Mouse (Mus musculus) neural tube, embryonic 14.5 days (tissue): ENCODE measurements at regions not wholly inside any gene's neighbourhood (a gene's known extent, or its start where the extent isn't known, plus 50 kb on each side); places are given as distances from the start of the nearest gene placed in this dataset.

Experiments used
- ATAC-seq: fragments of 200-750 bp; cut with Nextera tagmentation; 2 replicates; pipeline ENCODE4 v1.8.0; 2017; ENCODE audit warnings: low read depth, mild to moderate bottlenecking, moderate TSS enrichment, moderate library complexity
- H3K27ac ChIP-seq: fragments of 300-500 bp; sonication (generic); 2 replicates; pipeline ENCODE4 v1.5.1; 2014; ENCODE audit warnings: low read depth, mild to moderate bottlenecking, control low read depth, low read length, moderate library complexity, mixed read lengths
- H3K27me3 ChIP-seq: fragments of 300-500 bp; sonication (generic); 2 replicates; pipeline ENCODE4 v1.6.1; 2014; ENCODE audit warnings: low read length; ENCODE audit not compliant: control insufficient read depth, insufficient read depth
- H3K36me3 ChIP-seq: fragments of 300-500 bp; sonication (generic); 2 replicates; pipeline ENCODE4 v1.6.1; 2014; ENCODE audit warnings: low read length, mixed read lengths; ENCODE audit not compliant: control insufficient read depth, insufficient read depth
- H3K4me1 ChIP-seq: fragments of 300-500 bp; sonication (generic); 2 replicates; pipeline ENCODE4 v1.6.1; 2014; ENCODE audit warnings: low read length; ENCODE audit not compliant: control insufficient read depth, insufficient read depth
- H3K4me2 ChIP-seq: fragments of 300-500 bp; sonication (generic); 2 replicates; pipeline ENCODE4 v1.6.1; 2014; ENCODE audit warnings: mild to moderate bottlenecking, low read depth, low read length, control low read depth
- H3K4me3 ChIP-seq: fragments of 300-500 bp; sonication (generic); 2 replicates; pipeline ENCODE4 v1.5.1; 2014; ENCODE audit warnings: low read depth, low read length, control low read depth, mixed read lengths
- H3K9ac ChIP-seq: fragments of 300-500 bp; sonication (generic); replicated peaks from 2 replicates; pipeline ENCODE4 v1.6.1; 2014; ENCODE audit warnings: low read depth, mild to moderate bottlenecking, control low read depth, low read length, mixed read lengths
- H3K9me3 ChIP-seq: fragments of 300-500 bp; sonication (generic); 2 replicates; pipeline ENCODE4 v1.6.1; 2016; ENCODE audit warnings: low read length; ENCODE audit not compliant: control insufficient read depth
- WGBS: fragments of 180-500 bp; shearing (Covaris S2); extraction: QIAGEN DNeasy Blood & Tissue Kit; methylation state at CpG from one replicate; pipeline ENCODE4 v1.1.7; 2014; 5-methylcytosine and 5-hydroxymethylcytosine counted together

DNA sequence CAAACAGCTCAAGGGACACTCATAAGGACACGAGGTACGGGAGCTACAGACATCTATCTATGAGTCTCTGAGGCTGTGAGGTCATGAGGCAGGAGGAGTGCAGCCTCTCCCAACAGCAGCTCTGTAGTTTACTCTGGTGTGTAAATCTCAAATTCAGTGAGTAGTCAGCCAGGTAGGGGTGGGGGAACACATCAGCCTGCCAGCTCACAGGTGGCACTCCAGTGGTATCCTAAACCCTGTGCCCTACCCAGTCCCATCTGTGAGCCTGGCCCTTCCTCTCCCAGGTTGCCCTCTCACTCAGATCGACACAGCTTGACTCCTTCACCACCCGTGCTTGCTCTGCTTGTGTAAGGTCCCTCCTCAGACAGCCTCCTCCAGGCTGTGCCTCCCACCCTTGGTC, 202.2 kb downstream of the Sipa1l2 start:
- Histone ChIP-seq H3K4me1 (peaks cover 6% of the 10 kb centered on the region; the same call in 1 of the 2 replicates), H3K9me3 (no peaks in the 10 kb centered on the region), H3K4me3 (no peak overlapping the region), H3K27me3 (no peaks in the 10 kb centered on the region), H3K27ac (no peak overlapping the region), H3K9ac (no peak overlapping the region), H3K36me3 (no peaks in the 10 kb centered on the region), H3K4me2 (no peak overlapping the region)
- WGBS = 74% methylated on average over 4 of the region's 4 CpGs
- no peak for ATAC-seq

DNA sequence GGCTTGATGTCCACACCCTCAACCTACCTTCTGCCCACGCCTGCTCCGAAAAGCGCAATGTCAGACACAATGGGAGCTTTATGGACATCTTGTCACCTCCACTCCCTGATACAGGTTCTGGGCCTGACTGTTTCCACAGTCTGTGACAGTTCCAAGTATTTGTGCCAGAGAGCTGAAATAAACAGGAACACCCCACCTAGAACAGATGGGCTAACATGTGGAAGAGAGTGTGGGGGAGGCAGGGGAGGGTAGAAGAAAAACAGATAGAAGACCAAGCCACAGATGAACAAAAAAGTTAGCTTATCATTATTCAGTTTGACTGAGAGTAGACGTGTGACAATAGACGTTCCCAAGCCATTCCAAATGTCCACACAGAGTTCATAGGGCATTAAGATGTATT, 204.6 kb downstream of the Sipa1l2 start:
- no peaks in the 10 kb centered on the region for H3K9me3 ChIP-seq
- WGBS = 93% methylated on average over 5 of the region's 5 CpGs
- H3K9ac ChIP-seq = no peak overlapping the region
- no peaks in the 10 kb centered on the region for H3K36me3 ChIP-seq
- no peak overlapping the region for H3K27ac ChIP-seq
- no peak overlapping the region for H3K4me2 ChIP-seq
- H3K4me1 ChIP-seq = peaks cover 6% of the 10 kb centered on the region; the same call in 1 of the 2 replicates
- ATAC-seq = no peak
- H3K4me3 ChIP-seq = no peak overlapping the region
- H3K27me3 ChIP-seq = no peaks in the 10 kb centered on the region

DNA sequence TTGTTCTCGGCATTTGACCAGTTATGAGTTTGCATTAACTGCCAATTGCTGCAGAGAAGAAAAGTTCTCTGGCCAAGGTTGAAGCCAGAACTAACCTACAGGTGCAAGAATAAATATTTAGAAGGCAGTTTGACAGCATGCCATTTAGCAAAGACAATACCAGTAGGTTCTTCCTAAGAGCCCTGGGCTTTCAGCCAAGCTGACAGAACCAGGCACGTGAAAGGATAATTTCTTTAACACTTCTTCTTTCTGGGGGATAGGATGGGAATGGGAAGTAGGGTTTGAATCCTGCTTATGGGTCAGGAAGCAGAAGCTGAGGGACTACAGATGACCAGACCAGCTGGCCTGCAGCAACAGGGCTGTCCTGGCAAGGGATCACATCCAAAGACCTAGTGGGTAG, 210.2 kb downstream of the Sipa1l2 start:
- Histone ChIP-seq H3K27ac (no peak overlapping the region), H3K9ac (no peak overlapping the region), H3K36me3 (no peaks in the 10 kb centered on the region), H3K4me1 (peaks cover 5% of the 10 kb centered on the region; the same call in 1 of the 2 replicates), H3K4me2 (no peak overlapping the region), H3K27me3 (no peaks in the 10 kb centered on the region), H3K4me3 (no peak overlapping the region), H3K9me3 (no peaks in the 10 kb centered on the region)
- 70% methylated on average over 2 of the region's 2 CpGs for WGBS
- ATAC-seq = no peak

DNA sequence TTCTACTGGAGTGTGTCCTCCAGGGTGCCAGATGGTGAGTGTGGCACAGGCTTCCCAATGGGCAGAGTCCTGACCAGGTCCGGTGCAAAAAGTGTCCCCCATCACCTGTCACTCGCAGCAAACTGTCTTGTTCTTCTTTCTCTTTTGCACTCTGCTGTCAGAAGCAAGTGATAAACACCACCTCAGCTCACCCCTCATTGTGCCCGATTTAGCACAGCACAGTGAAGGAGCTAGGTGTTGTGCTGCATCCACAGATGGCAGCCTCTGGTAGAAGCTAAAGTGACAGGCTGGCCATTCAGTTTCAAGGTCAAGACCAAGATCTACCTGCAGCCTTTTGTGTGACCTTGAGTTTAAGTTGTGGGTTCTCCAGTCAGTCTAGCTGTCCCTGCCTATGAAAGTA, 211.8 kb downstream of the Sipa1l2 start:
- ATAC-seq = no peak
- H3K4me1 ChIP-seq = peaks cover 5% of the 10 kb centered on the region; the same call in 1 of the 2 replicates
- no peak overlapping the region for H3K4me3 ChIP-seq
- H3K4me2 ChIP-seq = no peak overlapping the region
- H3K27ac ChIP-seq = no peak overlapping the region
- H3K36me3 ChIP-seq = no peaks in the 10 kb centered on the region
- no peak overlapping the region for H3K9ac ChIP-seq
- no peaks in the 10 kb centered on the region for H3K9me3 ChIP-seq
- H3K27me3 ChIP-seq = no peaks in the 10 kb centered on the region
- 89% methylated on average over 3 of the region's 3 CpGs for WGBS

DNA sequence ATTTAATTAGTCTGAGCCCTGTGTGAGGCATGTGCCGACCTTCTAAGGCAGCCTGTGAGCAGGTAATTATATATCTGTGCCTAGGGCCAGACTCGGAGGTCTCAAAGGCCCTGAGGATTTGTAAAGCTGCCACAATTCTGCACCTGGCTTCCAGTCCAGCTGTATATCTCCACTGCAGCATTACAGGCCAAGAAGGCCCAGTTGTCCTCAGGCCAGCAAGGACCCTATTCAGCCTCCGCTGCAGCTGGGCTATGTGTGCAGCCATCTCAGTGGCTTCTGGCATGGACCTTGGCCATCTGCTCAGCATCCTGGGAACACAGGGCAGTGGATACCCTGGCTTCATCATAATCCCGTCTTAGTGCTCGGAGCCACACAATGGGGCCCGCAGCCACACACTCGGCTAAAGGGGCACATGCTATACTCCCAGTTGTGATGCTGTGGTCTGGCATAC, 214.5 kb downstream of the Sipa1l2 start:
- ATAC-seq = no peak
- H3K4me1 ChIP-seq = peaks cover 5% of the 10 kb centered on the region; the same call in 1 of the 2 replicates
- no peaks in the 10 kb centered on the region for H3K36me3 ChIP-seq
- H3K27me3 ChIP-seq = no peaks in the 10 kb centered on the region
- H3K27ac ChIP-seq = no peak overlapping the region
- 49% methylated on average over 7 of the region's 7 CpGs for WGBS
- no peak overlapping the region for H3K4me2 ChIP-seq
- H3K4me3 ChIP-seq = no peak overlapping the region
- H3K9ac ChIP-seq = 0 out of 2 replicates have a peak overlapping the region, but pooled peaks have one; percentile 16
- H3K9me3 ChIP-seq = no peaks in the 10 kb centered on the region

DNA sequence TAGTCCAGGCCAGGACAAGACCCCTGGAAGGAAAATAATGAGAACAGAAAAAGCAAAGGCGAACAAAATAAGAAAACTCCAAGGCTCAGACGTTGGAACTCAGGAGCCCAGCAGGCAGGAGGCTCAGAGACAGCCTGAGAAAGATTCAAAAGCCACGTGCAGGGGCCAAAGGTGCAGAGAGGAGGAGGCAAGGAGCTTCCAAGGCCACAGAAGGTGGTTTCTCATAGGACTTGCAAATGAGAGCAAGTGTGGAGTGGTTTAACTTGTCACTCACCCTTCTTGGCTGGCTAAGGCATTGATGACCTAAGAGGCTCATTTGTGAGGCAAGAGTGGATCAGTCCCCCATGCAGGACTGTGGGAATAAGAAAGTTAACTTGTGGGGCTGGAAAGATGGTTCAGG, 217.3 kb downstream of the Sipa1l2 start:
- peaks cover 9% of the 10 kb centered on the region; the same call in 1 of the 2 replicates for H3K4me1 ChIP-seq
- no peaks in the 10 kb centered on the region for H3K36me3 ChIP-seq
- no peak overlapping the region for H3K4me2 ChIP-seq
- H3K27ac ChIP-seq = no peak overlapping the region
- WGBS = 48% methylated on average over 3 of the region's 3 CpGs
- no peak for ATAC-seq
- H3K4me3 ChIP-seq = no peak overlapping the region
- H3K9ac ChIP-seq = no peak overlapping the region
- no peaks in the 10 kb centered on the region for H3K9me3 ChIP-seq
- no peaks in the 10 kb centered on the region for H3K27me3 ChIP-seq

DNA sequence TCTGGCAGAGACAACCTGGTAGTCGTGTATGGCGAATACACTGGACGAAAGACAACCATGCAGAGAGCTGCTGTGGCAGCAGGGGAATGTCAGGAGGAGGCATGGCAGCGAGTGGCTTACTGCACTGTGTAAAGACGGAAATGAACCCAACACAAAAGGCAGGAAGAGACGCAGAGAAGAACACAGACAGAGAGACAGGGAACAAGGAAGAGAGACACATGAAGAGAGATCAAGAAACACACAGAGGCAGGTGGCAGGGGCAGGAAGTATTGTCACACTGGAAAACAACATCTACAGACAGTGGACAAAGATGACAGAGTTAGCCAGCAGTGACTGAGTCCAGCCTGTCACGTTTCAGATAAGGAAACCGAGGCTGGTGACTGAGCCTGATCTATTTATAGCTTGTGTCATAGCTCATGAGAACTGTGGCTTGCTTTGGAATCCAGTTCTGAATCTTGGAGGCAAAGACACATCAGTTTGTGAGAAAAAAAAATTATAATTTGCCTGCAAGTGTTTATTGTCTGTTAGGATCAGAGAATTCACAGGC, 218.0 kb downstream of the Sipa1l2 start:
- Histone ChIP-seq H3K4me3 (no peak overlapping the region), H3K9ac (no peak overlapping the region), H3K4me2 (no peak overlapping the region), H3K9me3 (no peaks in the 10 kb centered on the region), H3K36me3 (no peaks in the 10 kb centered on the region), H3K27me3 (no peaks in the 10 kb centered on the region), H3K27ac (no peak overlapping the region), H3K4me1 (peaks cover 9% of the 10 kb centered on the region; the same call in 1 of the 2 replicates)
- 79% methylated on average over 8 of the region's 8 CpGs for WGBS
- ATAC-seq = no peak

DNA sequence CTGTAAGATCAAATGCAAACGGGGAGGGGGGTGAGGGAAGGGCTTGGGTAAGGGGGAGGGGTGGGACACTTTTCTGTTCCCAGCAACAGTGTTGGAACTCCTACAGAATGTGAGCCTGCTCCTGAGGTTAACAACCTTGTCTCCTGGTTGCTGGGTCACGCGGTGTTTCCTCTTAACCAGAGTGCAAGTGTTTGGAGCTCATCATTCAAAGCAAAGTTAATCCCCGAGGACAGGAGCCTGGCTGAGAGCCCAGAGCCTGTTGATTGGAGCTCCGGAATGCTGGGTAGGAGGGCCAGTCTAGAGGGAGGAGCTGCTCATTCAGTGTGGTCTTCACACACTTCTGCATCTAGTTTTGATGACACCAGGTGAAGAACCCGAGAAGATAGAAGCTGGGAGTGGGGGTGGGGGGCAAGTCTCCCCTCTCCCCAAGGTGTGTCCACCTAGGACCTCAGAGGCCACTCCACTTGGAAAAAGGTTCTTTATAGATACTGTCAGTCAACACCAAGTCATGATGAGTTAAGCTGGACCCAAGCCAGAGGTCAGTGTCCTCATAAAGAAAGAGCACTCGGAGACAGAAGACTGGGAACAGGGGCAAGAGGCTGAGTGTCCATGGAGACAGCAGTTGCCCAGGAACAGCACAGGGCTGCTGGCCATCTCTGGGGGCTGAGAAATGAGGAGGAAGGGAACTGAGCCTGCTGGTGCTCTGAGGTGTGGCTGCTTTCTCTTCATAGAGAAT, 220.2 kb downstream of the Sipa1l2 start:
- WGBS = 31% methylated on average over 7 of the region's 7 CpGs
- H3K27ac ChIP-seq = no peak overlapping the region
- ATAC-seq = peak; percentile 89
- H3K4me3 ChIP-seq = no peak overlapping the region
- H3K9me3 ChIP-seq = no peaks in the 10 kb centered on the region
- H3K4me1 ChIP-seq = peaks cover 6% of the 10 kb centered on the region
- H3K27me3 ChIP-seq = no peaks in the 10 kb centered on the region
- H3K9ac ChIP-seq = no peak overlapping the region
- H3K36me3 ChIP-seq = no peaks in the 10 kb centered on the region
- H3K4me2 ChIP-seq = no peak overlapping the region

DNA sequence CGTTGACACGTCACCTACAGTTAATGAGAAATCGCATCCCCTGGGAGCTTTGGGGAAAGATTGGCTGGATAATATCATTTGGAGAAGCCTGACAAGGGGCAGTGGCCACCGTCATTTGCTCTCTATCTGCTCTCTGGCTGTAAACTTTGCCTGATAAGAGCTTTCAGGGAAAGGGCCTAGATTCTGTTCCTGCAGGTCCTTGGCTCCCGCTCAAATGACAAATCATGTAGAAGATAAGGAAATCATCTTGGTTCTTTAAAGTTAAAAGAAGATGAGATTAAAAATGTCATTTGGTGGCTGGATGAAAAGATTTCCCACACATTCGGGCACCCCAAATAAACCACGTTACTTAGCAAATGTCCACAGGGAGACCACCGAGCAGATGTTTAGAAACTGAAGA, 223.4 kb downstream of the Sipa1l2 start:
- Histone ChIP-seq H3K27ac (no peak overlapping the region), H3K36me3 (no peaks in the 10 kb centered on the region), H3K4me1 (peaks cover 13% of the 10 kb centered on the region), H3K9me3 (no peaks in the 10 kb centered on the region), H3K9ac (no peak overlapping the region), H3K4me2 (no peak overlapping the region), H3K27me3 (no peaks in the 10 kb centered on the region), H3K4me3 (no peak overlapping the region)
- no peak for ATAC-seq
- WGBS = 85% methylated on average over 8 of the region's 8 CpGs
